Mouse (Mus musculus) right cerebral cortex, postnatal 10 days (tissue): Measurements from ENCODE around the gene Cops8.

Experiments used
- DNase-seq, 2 experiments: peaks; one replicate each; pipeline ENCODE4 v3.0.0; 2021; ENCODE audit warnings: low spot score in 2 of 2

Cops8 gene

GRCm38 (mm10) chr1:90602759-90603560 is at the start of gene Cops8:
TSS of gene Cops8 (plus strand) at chr1:90602981.
- peak; percentile 98 to 99 for DNase-seq

GRCm38 (mm10) chr1:90557140-90557539 is 45.6 kb upstream of the Cops8 start:
- DNase-seq, result no peak

GRCm38 (mm10) chr1:90560942-90561726 is 41.6 kb upstream of the Cops8 start:
- peak; percentile 43 to 48 for DNase-seq

GRCm38 (mm10) chr1:90563945-90564344 is 38.8 kb upstream of the Cops8 start:
- DNase-seq, result no peak

- no peak for DNase-seq
Observed at GRCm38 (mm10) chr1:90566664-90567440, 35.9 kb upstream of the Cops8 start.

- DNase-seq, result no peak
Observed at GRCm38 (mm10) chr1:90573831-90574230, 28.9 kb upstream of the Cops8 start.

GRCm38 (mm10) chr1:90574845-90575244 is 27.9 kb upstream of the Cops8 start:
- no peak for DNase-seq

GRCm38 (mm10) chr1:90577417-90577816 is 25.4 kb upstream of the Cops8 start:
- no peak for DNase-seq

GRCm38 (mm10) chr1:90582635-90583034 is 20.1 kb upstream of the Cops8 start:
- no peak for DNase-seq

- peak; percentile 88 to 92 for DNase-seq
Observed at GRCm38 (mm10) chr1:90588021-90588734, 14.6 kb upstream of the Cops8 start.

- peak; percentile 50 to 70 for DNase-seq
Observed at GRCm38 (mm10) chr1:90590797-90591196, 12.0 kb upstream of the Cops8 start.

- DNase-seq, result peak; percentile 80 to 89
Observed at GRCm38 (mm10) chr1:90592784-90593183, 10.0 kb upstream of the Cops8 start.

- DNase-seq, result peak in 1 of 2 experiments; percentile 37
Observed at GRCm38 (mm10) chr1:90599226-90599625, 3.6 kb upstream of the Cops8 start.

- no peak for DNase-seq
Observed at GRCm38 (mm10) chr1:90601096-90601495, 1.7 kb upstream of the Cops8 start.

GRCm38 (mm10) chr1:90603561-90603887 is 743 bp downstream of the Cops8 start:
- no peak for DNase-seq

GRCm38 (mm10) chr1:90609363-90609762 is 6.6 kb downstream of the Cops8 start:
- no peak for DNase-seq

- no peak for DNase-seq
Observed at GRCm38 (mm10) chr1:90617258-90617657, 14.5 kb downstream of the Cops8 start.

- no peak for DNase-seq
Observed at GRCm38 (mm10) chr1:90633415-90634030, 30.7 kb downstream of the Cops8 start.

GRCm38 (mm10) chr1:90634205-90634745 is 31.5 kb downstream of the Cops8 start:
- DNase-seq, result no peak

- DNase-seq, result no peak
Observed at GRCm38 (mm10) chr1:90638335-90638734, 35.6 kb downstream of the Cops8 start.
